Mouse (Mus musculus) right cerebral cortex, adult 2 months (tissue): ENCODE measurements around the gene Palm3.
"Not testable (repeated sequence)": the region's sequence is repeated elsewhere in the genome, so short reads cannot be mapped to it uniquely, and the experiment has no call there.

ENCODE experiments used
- DNase-seq, 2 experiments: peaks; one replicate each; pipeline ENCODE4 v3.0.0; 2021 to 2022; ENCODE audit warnings: low spot score in 2 of 2

Gene Palm3

DNA sequence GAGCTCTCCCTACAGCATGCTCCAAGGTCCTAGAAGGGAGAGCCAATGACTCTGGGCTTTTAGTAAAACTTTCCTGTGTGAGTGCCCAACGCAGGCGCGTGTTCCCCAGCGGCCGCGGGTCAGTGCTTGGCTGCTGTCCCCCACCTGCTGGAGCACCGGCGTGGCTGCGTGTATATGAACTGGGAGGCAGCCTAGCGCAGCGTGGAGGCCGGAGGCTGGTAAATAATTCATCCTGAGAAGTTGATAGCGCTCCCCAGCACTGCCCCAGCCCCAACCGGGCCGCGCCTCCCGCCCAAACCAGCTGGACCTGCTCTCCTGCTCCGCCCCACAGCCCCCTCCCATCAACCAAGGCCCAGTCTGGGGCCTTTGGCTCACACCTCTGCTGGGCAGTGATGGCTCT, at the start of gene Palm3:
Palm3 (plus strand) TSS at position 376 of the 400 bp plus-strand sequence.
- no peak for DNase-seq

DNA sequence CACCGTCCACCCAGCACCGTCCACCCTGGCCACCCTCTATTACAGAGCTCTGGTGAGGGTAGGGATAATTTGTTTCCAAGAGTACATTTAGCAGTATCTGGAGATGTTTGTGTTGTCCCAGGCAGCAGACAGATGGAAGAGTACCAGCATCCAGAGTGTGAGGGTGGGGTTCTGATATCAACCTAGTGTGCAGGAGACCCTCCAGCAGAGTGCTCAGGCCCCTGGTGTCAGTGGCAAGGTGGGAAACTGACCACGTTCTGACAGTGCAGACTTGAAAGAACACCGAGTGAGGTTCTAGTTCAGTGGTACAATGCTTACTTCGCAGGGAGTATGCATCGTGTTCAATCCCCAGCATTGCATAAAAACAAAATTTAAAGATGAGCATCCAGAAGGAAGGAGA, 49.6 kb upstream of the Palm3 start:
- DNase-seq, result no peak

DNA sequence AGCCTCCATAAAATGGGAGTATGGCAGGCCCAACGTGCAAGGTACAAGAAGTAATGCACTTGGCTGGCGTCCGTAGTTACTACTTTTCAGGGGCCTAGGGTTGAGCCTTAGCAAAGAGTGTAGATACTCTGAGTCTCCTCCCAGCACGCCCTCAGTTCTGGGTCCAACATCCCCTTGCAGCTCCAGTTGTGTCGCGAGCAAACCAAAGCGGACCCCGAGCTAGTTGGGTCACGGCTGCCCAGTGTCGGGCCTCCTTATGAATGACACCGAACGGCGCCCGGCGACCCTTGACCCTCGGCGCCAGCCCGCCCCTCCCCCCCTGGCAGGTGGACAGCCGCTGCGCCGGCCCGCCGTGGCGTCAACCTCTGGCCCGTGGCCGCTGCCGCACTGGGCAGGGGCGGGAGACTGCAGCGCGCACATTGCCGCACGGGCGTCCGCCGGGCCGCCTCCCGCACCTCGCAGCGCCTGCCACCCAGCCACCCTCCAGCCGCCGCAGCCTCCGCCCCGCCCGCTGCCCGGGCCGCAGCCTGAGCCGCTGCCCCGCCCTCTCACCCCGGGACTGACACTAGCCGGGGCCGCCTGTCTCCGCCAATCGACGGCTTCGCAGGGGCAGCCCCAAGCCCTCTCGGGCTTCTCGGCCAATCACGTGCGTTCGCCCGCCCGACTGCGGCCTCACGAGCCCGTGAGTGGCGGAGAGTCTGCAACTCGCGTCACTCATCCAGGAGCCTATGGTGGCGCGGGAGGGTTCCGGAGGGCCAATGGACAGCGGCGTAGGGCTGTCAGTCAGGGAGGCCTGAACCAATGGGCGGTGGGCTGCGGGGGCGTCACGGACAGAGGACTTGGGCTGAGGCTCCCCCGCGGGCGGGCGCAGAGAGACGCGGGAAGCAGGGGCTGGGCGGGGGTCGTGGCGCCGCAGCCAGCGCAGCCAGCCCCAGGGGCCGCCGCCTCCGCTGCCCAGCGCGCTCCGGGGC, 48.8 kb upstream of the Palm3 start, which contains the start of gene Prkaca:
Prkaca (plus strand) TSS at position 844 of the 971 bp plus-strand sequence.
- peak; percentile 99 for DNase-seq

DNA sequence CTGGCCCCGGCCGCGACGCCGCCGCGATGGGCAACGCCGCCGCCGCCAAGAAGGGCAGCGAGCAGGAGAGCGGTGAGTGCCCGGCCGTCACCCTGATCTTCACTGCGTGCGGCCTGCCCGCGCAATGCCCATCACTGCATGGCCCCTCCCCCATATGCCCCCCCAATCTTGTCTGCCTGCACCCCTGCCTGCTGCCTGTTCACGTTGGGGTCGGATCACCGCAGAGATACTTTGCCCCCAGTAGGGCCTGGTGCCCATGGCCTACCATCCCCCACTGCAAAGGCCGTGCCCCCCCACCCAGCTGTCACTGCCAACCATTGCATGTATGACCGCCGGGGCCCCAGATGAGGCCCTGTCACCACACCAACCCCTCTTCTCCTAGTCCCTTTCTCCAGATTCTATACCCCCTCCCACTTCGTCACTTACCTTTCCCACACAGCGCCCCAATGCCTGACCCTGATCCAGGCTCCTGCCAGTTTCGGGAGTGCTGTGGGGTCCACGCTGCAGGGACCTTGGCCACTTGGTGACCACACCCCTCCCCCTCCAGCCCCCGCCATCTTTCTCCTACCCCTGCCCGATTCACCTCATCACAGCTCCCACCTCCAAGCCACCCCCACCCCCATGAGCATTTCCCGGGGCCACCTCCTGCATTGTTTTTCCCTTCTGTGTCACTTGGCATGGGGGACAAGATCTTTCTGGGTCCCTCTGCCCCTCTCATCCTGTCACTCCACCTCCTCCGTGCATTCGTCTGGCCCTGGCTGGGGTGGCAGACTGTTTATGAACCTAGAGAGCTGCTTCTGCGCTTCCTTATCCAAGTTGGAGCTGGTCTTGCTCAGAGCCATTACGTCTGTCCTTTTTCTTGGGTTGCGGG, 47.9 kb upstream of the Palm3 start:
- DNase-seq, result no peak

DNA sequence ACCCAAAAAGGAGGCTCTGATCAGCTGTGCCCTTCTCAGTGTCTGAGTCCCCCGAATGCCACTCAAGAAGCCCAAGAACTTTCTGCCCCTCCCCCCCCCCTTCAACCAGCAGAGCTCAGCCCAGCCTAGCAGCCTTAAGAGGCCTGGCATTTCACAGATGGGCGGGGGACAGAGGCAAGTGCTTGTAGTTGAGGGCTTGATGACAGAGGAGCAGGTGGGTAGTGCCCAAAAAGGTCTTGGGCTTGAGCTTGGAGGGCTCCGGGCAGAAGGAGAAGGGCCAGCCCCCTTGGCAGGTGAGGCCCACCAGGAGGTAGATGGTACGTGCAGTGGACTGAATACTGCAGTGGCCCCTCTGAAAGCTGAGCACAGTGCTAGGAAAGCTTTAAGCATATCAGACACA, 46.8 kb upstream of the Palm3 start:
- DNase-seq, result no peak

DNA sequence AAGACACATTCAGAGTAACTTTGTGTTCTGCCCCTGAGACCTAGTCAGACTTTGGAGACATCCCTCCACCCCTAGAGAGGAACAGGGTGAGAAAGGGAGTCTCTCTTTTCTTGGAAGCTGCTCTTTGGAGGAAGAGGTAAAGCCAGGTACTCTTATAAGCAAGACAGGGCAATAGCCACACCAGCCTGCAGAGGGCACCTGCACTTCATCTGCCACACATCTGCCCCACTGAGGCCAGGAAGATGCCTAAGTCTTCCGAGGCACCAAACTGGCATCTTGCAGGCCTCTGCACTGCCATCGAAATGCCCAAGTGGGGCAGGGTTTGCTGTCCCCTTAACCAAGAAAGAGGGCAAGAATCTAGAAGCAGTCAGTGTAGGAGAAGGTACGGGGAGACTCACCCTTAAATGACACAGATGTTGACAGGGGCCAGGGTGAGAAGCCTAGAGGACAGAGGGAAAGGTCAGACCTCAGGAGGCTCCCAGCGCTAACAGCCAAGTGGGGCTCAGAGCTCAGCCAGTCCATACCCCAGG, 45.1 kb upstream of the Palm3 start:
- no peak for DNase-seq

DNA sequence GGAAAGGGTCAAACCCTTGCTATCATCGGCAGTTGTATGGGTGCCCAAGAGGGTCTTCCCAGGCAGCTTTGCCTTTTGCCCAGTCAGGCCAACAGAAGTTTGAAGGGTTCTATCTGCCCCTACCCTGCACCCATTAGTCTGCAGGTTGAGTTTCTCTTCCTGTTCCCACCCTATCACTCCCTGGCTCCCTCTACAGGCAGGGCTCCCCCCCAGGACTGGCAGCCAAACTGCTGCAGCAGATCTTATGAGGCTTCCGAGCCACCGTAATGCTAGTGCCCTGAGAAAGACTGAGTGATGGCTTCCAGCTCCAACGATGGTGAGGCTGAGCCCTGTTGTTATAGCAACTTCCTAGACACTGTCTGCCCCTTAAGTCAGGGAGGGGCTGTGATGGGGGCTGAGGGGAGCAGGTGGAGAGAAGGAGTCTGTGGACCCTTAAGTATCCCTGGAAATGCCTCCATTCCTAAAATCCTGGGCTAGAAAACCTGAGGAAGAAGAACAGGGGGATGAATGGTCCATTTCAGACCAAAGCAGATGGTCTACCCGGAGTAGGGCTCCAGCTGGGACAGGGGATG, 44.4 kb upstream of the Palm3 start:
- DNase-seq, result no peak

DNA sequence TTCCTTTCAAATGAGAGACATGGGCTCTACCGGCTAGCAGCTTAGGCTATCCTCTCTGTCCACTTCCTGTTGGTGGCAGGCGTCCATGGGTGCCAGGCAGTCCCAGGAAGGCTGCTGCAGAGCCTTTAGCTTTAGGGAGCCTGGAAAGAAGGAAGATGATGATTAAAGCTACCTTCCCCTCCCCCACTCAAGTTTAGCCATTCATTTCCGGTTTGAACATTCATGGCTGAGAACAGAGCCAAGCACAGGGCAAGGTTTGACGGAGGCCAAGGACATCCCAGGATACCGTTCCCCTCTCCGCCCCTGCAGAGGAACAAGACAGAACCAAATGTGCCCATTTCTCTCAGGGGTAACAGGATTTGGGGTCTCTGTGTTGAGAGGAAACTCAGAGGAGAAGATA, 43.6 kb upstream of the Palm3 start:
- DNase-seq, result no peak

DNA sequence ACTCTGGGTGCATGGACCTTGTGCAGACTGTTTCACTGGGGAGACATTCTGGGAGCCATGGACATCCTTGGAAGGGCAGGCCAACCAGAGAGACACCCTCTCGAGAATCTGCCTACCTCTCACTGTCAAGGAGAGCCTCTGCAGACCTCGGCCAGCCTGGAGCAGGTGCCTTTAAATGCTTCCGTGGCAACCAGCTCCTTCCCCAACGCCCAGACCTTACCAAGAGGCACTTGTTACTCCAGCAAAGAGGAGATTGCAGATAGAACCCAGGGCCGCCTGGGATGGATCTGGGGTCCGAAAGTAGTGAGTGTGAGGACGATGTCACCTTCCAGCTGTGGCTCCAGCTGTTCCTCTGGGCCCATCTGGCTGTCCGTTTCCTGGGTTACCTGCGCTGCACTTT, 43.1 kb upstream of the Palm3 start:
- DNase-seq, result no peak

DNA sequence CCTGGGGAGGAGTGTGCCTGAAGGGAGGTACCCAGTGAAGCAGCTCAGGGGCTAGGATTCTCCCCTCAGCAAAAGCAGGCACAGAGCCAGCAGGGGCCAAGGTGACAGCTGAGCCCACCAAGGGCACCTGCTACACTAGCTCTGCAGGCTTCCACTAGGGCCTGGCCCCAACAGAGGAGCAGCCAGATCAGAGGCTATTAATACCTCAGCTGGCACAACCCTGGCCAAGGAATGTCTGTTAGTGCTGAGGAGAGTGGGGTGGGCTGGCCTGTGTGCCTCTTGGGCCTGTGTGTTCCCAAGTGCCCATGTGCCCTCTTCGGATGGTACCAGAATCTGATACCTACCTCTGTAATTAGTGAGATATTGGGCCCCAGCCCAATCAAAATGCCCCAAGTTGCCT, 41.0 kb upstream of the Palm3 start:
- DNase-seq, result no peak

DNA sequence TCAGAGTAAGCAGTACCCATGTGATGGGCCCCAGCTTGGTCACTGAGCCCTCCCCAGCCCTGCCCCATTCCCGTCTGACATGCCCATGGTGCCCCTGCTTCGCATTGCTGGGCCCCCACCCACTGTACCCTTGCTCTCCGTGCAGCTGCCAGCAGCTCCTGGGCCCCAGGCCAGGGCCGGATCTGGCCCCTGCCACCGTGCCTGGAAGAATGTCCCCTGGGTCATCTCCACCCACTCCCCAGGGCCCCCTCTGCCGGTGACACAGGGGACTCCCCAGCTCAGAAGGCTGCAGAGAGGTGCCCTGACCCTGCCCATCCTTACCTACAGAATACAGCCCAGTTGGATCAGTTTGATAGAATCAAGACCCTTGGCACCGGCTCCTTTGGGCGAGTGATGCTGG, 40.4 kb upstream of the Palm3 start:
- DNase-seq, result no peak

DNA sequence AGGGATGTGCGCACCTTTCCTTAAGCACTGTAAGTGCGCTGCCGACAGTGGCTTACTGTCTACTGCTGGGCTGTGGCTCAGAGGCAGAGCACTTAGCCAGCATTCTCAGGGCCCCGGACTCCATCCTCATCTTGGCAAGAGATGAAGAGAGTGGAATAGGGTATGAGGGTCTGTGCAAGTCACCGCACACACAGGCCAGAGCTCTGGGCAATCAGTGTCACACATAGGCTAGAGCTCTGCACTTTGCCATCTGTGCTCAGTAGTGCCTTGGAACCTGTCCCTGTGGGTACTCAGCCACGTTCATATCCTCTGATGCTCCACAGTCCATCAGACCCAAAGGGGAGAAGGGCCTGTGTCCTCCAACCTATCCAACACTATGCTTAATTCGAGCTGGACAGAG, 39.7 kb upstream of the Palm3 start:
- DNase-seq, result no peak

DNA sequence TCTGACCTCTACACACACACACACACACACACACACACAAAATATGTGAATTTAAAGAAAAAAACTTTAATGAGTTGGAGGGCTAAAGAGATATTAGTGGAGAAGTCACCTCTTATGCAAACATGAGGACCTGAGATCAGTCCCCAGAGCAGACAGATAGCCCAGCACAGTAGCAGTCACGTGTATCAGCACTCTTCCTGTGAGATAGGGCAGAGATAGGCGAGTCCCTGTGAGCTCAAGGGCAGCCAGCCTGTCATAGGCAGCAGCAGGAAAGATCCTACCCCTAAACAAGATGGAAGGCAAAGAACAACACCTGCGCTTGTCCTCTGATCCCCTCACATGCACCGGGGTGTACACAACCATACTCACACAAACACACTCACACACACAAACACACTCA, 38.8 kb upstream of the Palm3 start:
- no peak for DNase-seq

DNA sequence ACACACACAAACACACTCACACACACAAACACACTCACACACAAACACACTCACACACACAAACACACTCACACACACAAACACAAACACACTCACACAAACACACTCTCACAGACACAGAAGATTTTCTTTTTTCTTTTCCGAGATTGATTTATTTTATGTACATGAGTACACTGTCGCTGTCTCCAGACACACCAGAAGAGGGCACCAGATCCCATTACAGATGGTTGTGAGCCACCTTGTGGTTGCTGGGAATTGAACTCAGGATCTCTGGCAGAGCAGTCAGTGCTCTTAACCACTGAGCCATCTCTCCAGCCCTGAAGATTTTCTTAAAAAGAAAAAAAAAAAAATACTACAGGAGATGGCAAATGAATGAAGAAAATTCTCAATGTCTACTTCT, 38.0 kb upstream of the Palm3 start:
- not testable (repeated sequence) for DNase-seq

DNA sequence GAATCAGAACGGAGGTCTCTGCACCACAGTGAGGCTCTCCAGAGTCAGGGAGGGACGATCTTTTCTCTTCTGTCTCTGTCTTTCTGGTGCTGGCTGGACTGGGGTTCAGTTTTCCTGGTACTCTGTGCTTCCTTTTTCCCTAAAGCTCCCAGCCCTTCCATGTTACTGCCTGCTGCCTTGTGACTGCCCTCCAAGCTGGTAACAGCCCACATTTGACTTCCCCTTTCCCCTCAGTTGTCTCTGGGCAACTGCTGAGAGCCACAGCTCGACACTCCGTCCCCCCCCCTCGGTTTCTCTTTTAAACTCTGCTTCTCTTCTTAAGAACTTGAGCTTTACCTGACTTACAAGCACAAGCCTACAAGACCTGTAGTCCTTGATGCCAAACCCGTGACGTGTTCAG, 32.0 kb upstream of the Palm3 start:
- no peak for DNase-seq

DNA sequence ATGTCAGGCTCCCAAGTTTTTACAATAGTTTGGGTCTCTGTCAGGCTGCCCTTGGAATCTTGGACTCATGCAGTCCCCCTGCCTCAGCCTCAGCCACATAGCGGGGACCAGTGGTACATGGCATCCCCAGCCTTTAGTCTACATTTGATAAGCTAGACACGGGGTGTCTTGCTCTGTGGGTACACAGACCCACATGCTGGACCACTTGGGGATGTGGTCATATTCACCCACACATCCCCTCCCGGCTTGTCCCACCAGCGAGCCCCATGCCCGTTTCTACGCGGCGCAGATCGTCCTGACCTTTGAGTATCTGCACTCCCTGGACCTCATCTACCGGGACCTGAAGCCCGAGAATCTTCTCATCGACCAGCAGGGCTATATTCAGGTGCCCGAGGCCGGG, 31.1 kb upstream of the Palm3 start:
- no peak for DNase-seq

DNA sequence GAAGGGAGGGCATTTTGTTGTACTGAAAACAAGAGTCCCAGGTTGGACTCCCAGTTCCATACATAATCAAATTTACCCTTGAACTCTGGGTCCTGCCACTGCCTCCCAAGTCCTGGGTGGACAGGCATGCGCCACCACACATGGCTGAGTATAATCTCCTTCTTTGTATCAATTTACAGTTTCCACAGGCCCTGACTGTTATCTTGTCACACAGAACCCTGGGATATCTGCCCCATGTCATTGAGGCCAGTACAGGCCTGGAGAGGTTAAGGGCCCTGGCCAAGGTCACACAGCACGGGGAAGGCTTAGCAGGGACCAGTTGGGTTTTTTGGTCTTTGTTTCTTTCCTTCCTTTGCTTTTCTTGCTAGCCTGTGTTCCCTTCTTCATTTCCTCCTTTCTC, 28.8 kb upstream of the Palm3 start:
- DNase-seq, result no peak

DNA sequence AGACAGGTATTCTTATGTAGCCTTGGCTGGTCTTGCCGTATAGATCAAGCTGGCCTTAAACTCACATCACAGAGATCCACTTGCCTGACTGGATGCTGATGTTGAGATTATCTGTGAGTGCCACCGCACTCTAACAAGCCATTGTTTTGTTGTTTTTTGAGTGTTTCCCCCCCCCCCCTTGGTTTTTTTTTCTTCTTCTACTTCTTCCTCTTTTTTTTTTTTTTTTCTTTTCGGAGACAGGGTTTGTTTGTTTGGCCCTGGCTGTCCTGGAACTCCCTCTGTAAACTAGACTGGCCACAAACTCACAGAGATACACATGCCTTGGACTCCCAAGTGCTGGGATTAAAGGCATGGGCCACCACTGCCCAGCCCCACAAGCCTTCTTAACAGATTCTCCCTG, 27.2 kb upstream of the Palm3 start:
- no peak for DNase-seq

DNA sequence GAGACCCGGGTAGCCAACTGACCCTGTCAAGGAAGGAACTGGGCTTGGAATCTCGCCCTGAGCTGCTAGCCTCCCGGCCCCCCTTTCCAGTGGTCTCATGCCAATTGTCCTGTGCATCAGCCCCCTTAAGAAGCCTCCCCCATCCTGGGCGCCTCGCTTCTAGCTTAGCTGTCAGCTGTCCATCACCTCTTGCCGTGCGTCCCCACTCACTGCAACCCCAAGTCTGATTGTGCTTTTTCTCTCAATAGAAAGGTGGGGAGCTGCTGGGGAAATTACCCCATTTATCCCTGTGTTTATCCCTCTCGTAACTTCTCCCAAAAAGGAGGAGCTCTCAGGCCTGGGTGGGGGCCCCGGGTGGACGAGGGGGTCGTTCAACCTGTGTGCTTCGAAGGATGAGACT, 25.3 kb upstream of the Palm3 start:
- DNase-seq, result no peak

DNA sequence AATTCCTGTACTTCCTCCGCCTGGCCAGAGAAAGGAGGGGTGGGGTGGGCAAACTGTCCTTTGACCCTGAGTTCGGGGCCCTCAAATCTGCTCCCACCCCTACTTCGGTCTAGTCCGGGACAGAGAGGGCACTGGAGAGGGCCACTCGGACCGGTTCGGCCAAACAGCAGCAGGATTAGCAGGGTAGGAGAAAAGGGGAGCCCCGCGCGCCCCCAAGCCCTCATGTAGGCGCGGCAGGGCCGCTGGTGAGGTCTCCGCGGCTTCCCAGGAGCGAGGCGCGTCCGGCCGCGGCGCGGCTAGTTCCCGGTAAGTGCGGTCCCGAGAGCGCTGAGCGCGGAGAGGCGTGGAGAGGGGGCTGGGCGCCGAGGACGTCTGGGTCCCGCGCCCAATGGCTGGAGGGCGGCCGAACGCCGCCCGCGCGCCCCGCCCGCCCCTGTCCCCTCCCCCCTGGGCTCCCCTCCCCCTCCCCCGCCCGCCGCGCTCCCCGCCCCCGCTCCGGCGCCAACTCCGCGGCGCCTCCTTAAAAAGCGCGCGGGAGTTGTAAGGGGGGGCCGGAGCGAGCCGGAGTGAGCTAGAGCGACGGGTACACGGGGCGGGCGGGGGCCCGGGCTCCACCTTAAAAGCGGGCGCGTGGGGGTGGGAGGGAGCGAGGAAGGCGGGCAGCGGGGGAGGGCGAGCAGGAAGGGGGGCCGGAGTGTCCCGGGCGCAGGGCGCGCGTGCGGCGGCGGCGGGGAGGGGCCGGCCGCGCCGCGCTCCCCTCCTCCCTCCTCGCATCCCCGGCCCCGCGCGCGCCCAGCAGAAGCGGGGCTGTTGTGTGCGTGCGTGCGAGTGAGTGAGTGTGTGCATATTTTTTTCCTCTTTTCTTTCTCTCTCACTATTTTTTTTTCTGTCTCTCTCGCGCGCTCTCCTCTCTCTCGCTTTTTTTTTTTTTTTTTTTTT, 24.4 kb upstream of the Palm3 start:
- DNase-seq, result peak; percentile 68 to 82
